Mouse (Mus musculus) cerebellum, adult 2 months (tissue): ENCODE data around the gene Gemin7. TPM values are rescaled to one million over a fixed set of nuclear protein-coding genes. Genes with fewer than 3 reads are reported as not detected.

Experiments used
- DNase-seq, 2 experiments: peaks; one replicate each; pipeline ENCODE4 v3.0.0; 2021
- H3K27ac ChIP-seq: fragments of 200-500 bp; 2 replicates; pipeline ENCODE4 v1.5.1; 2012; ENCODE audit warnings: low read length, control low read depth, inconsistent platforms; ENCODE audit not compliant: insufficient read depth
- H3K27me3 ChIP-seq: fragments of 200-500 bp; 2 replicates; pipeline ENCODE4 v1.6.1; 2012; ENCODE audit warnings: inconsistent platforms, mild to moderate bottlenecking, low read length, moderate library complexity; ENCODE audit not compliant: control insufficient read depth, insufficient read depth
- H3K4me1 ChIP-seq: fragments of 200-500 bp; 2 replicates; pipeline ENCODE4 v1.6.1; 2011; ENCODE audit warnings: low read length; ENCODE audit not compliant: control insufficient read depth, insufficient read depth
- H3K4me3 ChIP-seq: fragments of 200-500 bp; replicated peaks from 2 replicates; pipeline ENCODE3; 2011; ENCODE audit warnings: mild to moderate bottlenecking, low read depth, low read length, control low read depth; ENCODE audit not compliant: insufficient read depth
- CTCF ChIP-seq: fragments of 200-500 bp; IDR thresholded peaks from 2 replicates; pipeline ENCODE4 v1.5.1; 2011; ENCODE audit warnings: low read depth, mild to moderate bottlenecking, control low read depth, low read length, moderate library complexity, borderline replicate concordance; ENCODE audit not compliant: insufficient read depth
- POLR2A ChIP-seq: fragments of 200-500 bp; IDR thresholded peaks from 2 replicates; pipeline ENCODE4 v1.6.1; 2011; ENCODE audit warnings: low read length, control low read depth, borderline replicate concordance; ENCODE audit not compliant: insufficient read depth
- WGBS: fragments of 180-500 bp; shearing (Covaris S2); methylation state at CpG from one replicate; pipeline ENCODE4 v1.1.7; 2018; 5-methylcytosine and 5-hydroxymethylcytosine counted together
- polyA plus RNA-seq: library from polyadenylated mRNA; depleted of rRNA; stranded (reverse); fragments of >200 nt; gene quantifications from 2 replicates; pipeline ENCODE4 v1.2.3, GENCODE M21; 2012

Gemin7 gene
- polyA plus RNA-seq, 1 experiment: 86.1 TPM

- Histone ChIP-seq H3K27ac (peak overlapping the region; percentile 76), H3K27me3 (no peaks in the 10 kb centered on the region), H3K4me3 (peak overlapping the region; percentile 81), H3K4me1 (no peaks in the 10 kb centered on the region; the same call in 1 of the 2 replicates)
- peak; percentile 77 to 88 for DNase-seq
- peak; percentile 82 for TF ChIP-seq POLR2A
- no peak for TF ChIP-seq CTCF
- under 1% methylated on average over 53 of the region's 53 CpGs for WGBS
These were observed 4.2 kb downstream of the Gemin7 start for GRCm38 (mm10) chr7:19572926-19573775.

GRCm38 (mm10) chr7:19569647-19570046, 7.7 kb downstream of the Gemin7 start:
- Histone ChIP-seq H3K4me3 (no peak overlapping the region), H3K4me1 (no peaks in the 10 kb centered on the region; the same call in 1 of the 2 replicates), H3K27me3 (no peaks in the 10 kb centered on the region), H3K27ac (no peak overlapping the region)
- TF ChIP-seq CTCF (no peak), POLR2A (no peak)
- WGBS: 74% methylated on average over 3 of the region's 3 CpGs
- DNase-seq: no peak

GRCm38 (mm10) chr7:19567426-19567825, 10.0 kb downstream of the Gemin7 start:
- WGBS: 73% methylated on average over 8 of the region's 8 CpGs

DNA sequence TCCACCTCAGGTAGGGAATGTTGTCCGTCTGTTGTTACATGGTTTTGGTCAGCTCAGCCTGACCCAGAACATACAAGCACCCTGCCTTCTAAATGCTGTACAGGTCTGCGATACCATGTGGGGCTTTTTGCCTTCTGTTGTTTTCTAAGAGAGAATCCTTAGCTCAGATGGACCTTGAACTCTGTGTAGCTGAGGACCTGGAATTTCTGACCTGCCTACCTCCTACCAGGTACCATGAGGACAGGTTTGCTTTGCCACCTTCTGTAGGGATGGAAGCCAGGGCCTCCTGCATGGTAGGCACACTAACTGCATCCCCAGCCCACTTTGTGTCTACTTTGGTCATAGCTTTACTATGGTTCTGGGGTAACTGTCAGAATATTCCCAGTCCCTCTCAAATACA, 11.6 kb downstream of the Gemin7 start:
- 95% methylated on average over 2 of the region's 2 CpGs for WGBS
- no peaks in the 10 kb centered on the region for H3K4me1 ChIP-seq
- H3K27me3 ChIP-seq: no peaks in the 10 kb centered on the region
- no peak overlapping the region for H3K27ac ChIP-seq
- TF ChIP-seq POLR2A: no peak
- TF ChIP-seq CTCF: no peak
- DNase-seq: no peak
- H3K4me3 ChIP-seq: no peak overlapping the region

More at GRCm38 (mm10) chr7:19567426-19567825, 10.0 kb downstream of the Gemin7 start:
- no peak for DNase-seq
- Histone ChIP-seq H3K4me1 (no peaks in the 10 kb centered on the region; the same call in 1 of the 2 replicates), H3K4me3 (no peak overlapping the region), H3K27me3 (no peaks in the 10 kb centered on the region), H3K27ac (no peak overlapping the region)
- TF ChIP-seq CTCF: no peak
- no peak for TF ChIP-seq POLR2A

DNA sequence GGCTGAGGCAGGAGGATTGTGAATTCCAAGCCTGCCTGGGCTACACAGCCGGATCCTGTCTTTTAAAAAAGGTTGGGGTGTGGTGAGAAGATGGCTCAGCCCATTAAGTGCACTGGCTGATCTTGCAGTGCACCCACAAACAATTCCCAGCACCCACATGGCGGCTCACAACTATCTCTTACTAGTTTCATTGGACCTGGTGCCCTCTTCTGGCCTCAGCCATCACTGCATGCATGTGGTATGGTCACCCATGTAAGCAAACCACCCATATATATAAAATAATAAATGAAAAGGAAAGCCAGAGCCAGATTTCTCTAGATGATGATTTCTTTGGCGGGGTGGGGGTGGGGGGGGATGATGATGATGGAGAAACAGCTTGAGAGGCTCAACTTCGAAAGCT, 12.9 kb downstream of the Gemin7 start:
- 93% methylated on average over 4 of the region's 4 CpGs for WGBS
- H3K27ac ChIP-seq: no peak overlapping the region

GRCm38 (mm10) chr7:19563884-19564283, 13.5 kb downstream of the Gemin7 start:
- Histone ChIP-seq H3K27ac (no peak overlapping the region), H3K27me3 (no peaks in the 10 kb centered on the region), H3K4me1 (peaks cover 8% of the 10 kb centered on the region), H3K4me3 (no peak overlapping the region)
- WGBS: 89% methylated on average over 3 of the region's 3 CpGs
- TF ChIP-seq POLR2A (no peak), CTCF (no peak)
- no peak for DNase-seq

More for the DNA sequence above, 12.9 kb downstream of the Gemin7 start:
- peaks cover 3% of the 10 kb centered on the region for H3K4me1 ChIP-seq
- no peak for DNase-seq
- TF ChIP-seq POLR2A (no peak), CTCF (no peak; the same call in 1 of the 2 replicates)
- no peak overlapping the region for H3K4me3 ChIP-seq
- no peaks in the 10 kb centered on the region for H3K27me3 ChIP-seq

DNA sequence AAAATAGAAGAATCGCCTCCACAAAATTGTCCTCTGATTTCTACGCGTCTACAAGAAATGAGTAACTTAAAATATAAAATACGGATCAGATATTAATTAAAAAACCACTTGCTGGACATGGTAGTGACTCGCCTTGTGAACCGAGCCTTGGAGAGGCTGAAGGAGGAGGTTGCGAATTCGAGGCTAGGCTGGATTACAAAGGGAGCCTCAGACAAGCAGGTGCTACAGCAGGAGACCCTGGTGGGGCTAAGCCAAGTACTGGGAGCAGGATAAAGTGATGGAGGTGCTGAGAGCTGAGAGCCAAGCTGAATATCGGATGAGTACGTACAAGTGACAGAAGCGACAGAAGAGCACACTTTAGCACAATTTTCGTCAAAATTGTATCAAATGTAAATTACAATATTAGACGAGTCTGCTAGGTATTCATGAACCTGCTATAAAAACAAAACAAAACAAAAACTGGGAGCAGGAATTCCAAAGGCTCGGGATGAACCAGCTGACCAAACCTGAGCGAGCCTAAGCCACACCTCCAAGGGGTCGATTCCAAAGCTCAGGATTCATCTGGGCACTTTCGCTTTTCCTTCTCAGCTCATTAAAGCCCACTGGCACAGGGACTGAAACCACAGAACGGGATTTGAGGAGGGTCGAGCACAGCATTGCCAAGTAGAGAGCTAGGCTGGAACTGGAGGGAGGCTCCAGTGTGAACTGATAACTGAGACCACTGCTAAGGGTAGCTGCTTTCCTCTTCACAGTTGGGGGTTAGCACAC, 14.6 kb downstream of the Gemin7 start, which contains the start of gene Ppp1r37:
Gene Ppp1r37 (minus strand): TSS at position 434 of the 768 bp plus-strand sequence.
- Histone ChIP-seq H3K27ac (peak within 1 kb of the TSS; percentile 97), H3K4me3 (peak within 1 kb of the TSS; percentile 91), H3K4me1 (peaks cover 19% of the 10 kb centered on the region), H3K27me3 (no peaks in the 10 kb centered on the region)
- WGBS: under 1% methylated on average over 19 of the region's 19 CpGs
- TF ChIP-seq CTCF (no peak), POLR2A (0 out of 2 replicates have a peak, but pooled peaks have one; percentile 19)
- DNase-seq: no peak
